Mouse (Mus musculus) G1E-ER4 (cell line): Measurements from ENCODE around the gene Erc2. TPM values are rescaled to one million over a fixed set of nuclear protein-coding genes. Genes with fewer than 3 reads are reported as not detected.

Experiments
- GATA1 ChIP-seq: IDR thresholded peaks from one replicate; pipeline ENCODE4 v1.8.0; 2012; ENCODE audit warnings: low read length, inconsistent platforms
- polyA plus RNA-seq: library from polyadenylated mRNA; stranded (reverse); fragments of >175 nt; gene quantifications from 2 replicates; pipeline ENCODE4 v1.2.3, GENCODE M21; 2012

The Erc2 gene
- polyA plus RNA-seq, 1 experiment = not detected

DNA sequence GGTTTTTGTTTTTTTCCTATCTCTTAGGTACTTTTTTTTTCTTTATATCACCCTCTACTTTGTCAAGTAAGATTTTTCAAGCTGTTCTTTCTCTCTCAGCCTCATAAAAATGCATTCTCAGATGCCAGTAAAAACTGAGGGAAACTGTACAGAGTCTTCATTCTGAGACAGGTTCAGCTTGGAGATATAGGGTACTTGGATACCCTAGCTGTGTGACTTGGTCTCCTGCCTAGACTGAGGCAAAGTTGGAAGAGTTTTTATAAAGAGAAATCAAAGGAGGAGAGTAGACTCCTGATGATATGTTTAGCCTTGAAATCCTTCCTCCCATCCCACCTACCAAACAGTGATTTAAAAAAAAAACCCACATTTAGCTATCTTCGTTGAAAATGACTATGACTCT lies 651.4 kb downstream of the Erc2 start:
- TF ChIP-seq GATA1 = no peak

DNA sequence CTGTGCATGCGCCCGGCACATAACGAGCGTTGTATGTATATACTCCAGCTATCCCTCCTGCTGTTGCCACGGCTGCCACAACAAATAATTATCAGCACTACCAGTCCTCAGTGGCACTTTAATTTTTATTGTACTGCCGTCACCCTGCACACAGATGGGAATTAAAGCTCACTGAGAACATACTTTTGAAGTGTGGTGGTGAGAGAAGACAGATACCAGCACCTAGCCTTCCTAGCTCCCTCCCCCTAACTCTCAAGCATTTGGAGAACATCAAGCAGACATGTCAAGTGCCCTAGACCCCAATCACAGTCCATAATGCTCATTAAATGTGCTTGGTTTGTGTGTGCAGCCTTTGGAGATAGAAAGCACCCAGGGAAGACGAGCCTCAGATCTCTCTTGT lies 652.6 kb downstream of the Erc2 start:
- no peak for TF ChIP-seq GATA1

DNA sequence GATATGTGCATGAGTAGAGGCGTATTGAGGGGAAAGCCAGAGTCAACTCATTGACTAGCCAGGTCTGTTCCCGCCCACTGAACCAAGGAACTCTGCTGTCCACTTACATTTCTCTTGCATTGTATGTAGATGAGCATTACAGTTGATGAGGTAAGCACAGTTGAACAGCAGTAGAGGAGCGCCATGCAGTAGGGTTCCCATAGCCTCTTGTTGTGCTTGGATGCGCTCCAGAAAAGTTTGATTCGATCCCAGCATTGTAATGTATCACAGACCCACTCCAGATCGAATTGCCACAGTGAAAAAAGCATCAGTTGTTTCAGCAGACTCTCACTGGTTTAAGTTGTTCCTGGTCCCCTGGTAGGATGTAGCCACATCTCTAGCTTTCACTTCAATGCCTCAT lies 656.7 kb downstream of the Erc2 start:
- TF ChIP-seq GATA1 = no peak

DNA sequence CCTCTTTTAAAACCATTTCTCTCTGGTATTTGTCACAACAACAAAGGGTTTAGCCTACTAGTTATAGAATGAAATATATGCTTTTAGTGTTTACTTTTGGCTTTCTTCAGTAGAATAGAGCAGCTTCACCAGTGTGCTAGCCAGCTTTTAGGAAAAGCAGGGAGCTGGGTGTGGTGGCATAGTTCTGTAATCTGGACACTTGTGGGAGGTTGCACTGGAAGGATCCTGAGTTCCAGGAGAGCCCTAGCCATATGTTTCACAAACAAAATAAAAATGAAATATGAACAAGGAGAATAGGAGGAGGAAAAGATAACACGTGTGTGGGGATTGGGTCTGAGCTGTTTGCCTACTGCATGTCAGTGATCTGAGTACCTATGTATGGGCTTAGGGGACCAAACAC lies 658.1 kb downstream of the Erc2 start:
- no peak for TF ChIP-seq GATA1

DNA sequence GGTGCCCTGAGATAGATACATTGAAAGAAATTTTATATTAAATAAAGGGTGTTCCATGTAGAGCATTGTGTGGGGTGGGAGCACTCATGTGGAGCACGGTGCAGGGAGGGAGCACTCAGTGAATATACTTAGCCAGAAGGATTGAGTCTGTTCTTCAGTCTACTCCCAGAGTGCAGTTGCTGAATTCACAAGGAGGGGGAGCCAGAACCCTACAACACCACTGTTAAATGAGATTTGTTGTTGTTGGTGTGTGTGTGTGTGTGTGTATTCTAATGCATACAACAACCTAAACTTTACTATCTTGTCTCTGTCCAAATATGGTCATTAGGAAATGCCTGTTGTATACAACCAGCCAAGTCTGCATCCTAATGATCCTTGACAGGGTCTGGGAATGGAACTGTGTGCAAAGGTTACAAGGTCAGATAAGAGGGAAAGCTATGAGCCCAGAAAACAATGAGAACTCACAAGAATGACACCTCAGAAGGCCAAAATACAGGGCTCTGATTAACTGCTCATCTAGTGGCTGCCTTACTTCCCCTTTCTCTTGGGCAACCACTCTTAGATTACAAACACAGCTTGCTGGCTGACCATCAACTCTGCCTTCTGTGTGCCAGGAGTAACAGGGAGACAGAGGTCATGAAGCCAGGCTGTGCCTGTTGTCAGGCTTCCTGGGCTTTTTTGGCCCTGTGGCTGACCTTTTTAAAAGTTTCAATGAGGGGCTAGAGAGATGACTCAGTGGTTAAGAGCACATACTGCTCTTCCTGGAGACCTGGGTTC lies 661.3 kb downstream of the Erc2 start:
- no peak for TF ChIP-seq GATA1

DNA sequence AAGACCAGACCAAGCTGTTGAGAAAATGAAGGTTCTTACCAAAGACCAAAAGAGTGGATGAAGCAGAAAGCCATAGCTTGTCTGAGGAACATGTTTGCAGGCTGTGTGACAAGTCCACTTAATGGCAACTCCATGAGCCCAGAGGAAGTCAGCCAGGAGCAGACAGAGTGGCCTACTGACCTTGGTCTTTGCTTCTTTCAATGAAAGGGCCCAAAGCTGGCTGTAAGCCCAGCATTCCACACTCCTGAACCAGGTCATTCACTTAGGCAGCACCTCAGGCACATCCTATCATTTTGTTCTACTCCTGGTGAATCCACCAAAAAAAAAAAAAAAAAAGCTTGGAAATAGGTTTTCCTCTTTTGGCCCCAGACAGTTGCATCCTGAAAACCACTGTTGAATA lies 664.3 kb downstream of the Erc2 start:
- no peak for TF ChIP-seq GATA1

DNA sequence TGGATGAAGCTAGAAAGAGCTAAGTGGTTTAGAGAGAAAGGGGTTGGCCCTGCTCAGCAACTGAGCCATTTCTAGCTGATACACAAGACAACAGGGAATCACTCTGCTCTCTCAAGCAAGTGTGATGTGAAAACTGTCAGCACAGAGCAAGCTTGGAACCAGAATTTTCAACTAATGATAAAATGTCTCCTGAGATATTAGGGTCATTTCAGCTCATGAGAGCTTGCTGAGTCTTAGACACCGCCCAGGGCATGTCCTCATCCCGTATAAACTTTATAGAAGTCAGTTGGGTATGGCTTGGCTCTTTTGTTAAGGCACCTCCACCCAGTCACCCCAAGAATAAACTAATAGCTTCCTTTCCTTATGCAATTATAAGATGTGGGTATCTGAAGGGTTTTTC lies 666.0 kb downstream of the Erc2 start:
- TF ChIP-seq GATA1 = no peak

DNA sequence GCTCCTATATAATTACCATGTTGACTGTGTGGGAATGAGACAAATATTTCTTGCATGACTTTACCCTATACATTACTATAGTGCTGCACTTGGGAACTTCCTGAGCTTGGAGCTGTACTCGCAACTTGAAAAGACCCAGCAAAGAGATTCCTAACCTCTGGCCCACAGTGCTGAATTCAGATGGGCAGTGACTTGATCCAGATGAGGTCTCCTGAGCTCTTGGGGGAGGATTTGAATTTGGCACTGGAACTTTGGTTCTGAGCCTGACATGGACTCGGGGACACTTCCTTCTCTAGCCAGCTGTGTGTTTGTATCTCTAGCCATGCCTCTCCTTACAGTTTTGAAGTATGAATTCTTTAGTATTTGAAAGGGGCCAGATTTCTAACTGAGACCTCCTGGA lies 666.7 kb downstream of the Erc2 start:
- TF ChIP-seq GATA1 = no peak

DNA sequence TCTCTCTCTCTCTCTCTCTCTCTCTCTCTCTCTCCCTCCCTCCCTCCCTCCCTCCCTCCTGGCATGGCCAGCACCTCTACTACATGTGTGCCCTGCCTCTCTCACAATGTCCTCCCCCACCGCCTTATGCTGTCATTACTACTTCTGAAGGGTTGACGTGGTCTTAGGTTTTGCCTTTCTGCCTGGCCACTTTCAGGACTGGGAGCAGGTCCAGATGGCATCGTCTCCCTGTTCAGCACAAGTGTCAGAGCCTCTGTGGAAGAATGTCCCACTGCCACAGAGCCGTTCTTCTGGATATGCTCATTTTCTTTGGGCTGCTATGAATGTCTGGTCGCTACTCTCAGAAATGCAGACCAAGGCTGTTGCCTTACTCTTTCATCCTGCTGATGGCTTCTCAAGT lies 671.7 kb downstream of the Erc2 start:
- no peak for TF ChIP-seq GATA1

DNA sequence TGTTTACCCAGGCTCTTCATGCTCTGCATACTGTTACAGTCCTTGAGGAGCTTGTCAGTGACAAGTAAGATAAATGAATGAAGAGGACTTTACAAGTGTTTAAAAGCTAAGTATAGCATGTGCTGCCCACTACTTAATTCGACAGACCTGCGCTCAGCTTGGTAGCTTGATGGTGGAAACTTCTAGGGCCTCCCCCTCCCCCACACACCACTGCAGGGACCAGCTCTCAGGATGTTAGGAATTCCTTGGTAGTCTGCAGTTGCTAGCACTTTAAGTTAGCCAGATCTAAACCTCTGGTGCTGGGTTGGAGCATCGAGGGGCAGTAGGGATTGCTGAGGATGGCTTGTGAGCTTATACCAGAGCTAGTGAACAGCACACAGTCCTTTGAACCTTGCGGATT lies 672.9 kb downstream of the Erc2 start:
- TF ChIP-seq GATA1 = no peak

DNA sequence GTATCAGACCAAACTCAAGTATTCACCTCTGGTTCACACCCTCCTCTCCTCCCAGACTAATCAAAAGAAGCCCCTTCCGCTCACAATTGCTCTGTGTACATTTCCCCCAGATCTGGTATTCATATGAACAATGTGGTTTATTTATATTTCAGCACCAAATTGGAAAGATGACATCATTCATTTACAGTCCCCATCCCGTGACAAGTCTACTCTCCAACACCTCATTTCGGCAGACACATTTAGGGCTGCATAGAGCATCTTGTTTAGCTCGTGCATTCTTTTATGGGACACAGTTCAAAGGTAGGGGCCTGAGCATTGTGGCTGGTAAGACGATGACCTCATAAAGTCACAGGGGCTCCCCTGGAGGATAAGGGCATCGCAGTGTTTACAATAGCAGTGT lies 677.9 kb downstream of the Erc2 start:
- TF ChIP-seq GATA1 = no peak

DNA sequence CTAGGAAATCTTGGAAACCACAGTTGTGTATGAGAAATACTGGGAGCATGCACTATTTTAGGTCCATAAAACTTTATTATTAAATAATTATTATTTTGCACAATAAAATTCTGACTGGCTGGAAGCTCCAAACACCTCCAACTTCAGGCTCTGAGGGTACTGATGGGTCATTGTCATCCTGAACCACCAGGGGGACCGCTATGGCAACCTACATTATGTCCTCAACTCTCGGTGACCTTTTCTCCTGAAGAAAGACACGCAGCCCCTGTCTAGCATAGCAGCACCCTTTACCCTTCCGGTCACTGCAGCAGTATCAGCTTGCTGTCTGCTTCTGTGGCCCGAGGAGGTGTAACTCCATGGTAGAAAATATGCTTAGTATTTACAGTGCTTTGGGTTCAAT lies 679.0 kb downstream of the Erc2 start:
- no peak for TF ChIP-seq GATA1

DNA sequence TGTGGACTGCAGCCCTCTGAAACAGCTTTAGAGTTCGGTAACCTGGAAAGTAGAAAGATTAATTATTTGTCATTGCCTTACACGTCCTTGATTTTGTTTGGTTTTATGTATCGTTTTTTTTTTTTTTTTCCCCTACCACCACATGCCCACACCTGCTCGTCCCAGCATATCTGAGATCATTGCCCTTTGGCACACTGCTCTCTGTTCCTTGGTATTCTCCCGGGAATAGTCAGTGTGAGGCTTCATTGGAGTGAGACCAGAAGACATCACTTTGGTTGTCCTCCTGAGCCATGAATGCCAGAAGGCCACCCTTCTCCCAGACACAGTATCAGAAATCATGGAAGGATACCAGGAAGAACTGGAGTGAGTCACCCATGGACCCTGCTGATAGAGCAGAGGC lies 681.9 kb downstream of the Erc2 start:
- no peak for TF ChIP-seq GATA1

DNA sequence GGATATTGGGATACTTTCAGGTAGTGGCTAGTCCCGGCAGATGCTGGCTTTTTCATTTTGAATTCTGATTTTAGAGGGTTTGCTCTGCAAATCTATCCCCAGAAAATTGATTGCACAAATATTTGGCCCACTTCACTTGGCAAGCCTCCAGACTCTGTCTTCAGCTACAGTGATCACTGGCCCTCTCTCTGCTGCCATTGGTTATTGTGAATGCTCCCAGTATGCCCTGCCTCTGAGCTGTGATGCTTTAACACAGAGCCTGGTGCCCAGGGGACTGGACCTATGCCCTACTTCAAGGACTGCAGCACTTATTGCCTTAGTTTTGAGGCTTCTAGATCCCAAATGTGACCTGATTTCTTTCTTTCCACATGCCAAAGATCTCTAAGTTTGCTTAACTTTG lies 686.4 kb downstream of the Erc2 start:
- TF ChIP-seq GATA1 = no peak

DNA sequence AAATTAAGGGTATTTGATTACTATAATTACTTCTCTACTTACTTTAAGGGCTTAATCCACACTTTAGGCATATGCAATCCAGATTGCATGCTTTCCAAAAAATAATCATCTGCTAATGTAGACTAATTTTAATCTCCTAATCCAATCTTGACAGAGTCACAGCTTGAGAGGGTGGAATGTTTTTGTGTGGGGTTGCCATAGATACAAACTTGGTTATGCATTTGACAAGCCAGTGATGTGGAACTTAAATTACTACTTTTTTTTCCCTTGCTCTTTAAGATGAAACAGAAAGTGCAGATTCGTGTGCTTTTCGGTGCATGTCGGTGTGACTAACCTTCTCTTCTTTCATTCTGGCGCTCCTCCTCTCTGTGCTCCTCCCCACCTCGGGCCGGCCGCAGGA lies 694.6 kb downstream of the Erc2 start:
- no peak for TF ChIP-seq GATA1

DNA sequence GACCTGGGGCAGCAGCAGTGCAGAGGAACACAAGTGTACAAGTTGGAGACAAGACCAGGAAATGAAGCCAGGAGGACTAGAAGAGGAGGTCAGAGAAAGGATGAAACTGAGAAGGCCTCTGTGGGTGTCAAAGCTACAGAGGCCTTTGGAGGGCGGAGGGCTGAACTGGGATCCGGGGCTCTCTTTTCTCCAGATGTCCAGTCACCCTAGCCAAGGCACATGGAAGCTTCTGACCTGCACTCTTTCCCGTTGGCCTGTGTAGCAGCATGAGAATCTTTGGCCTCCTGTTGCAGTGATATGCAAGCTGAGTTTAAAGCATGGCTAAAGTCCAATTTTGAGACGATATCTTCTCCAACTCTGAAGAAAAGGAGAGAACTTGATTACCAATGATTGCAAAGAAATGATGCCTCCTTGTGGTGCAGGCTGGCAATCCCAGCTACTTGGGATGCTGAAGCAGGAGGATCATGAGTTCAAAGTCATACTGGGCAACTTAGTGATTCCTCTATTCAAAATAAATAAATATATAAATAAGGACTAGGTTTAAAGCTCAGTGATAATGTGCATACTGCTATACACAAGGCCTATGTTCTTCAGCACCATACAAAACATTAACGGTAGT lies 699.8 kb downstream of the Erc2 start:
- TF ChIP-seq GATA1 = no peak

DNA sequence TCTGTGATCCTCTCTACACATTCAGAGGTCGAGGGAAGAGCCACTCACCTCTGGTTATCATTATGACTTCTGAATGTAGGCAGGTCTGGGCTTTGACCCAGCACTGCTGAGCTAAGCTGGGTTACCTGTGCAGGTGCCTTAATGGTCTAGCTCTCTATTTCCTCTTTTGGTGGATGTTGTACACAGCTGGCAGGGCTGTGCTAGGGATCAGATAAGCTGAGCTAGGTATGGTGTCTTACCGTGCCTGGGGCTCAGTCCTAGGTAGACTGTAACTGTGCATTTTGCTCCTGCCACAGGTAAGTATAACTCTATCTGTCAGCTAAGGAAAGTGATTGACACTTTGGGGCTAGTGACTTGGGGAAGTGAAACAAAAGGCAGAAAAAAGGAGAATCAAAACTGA lies 701.0 kb downstream of the Erc2 start:
- no peak for TF ChIP-seq GATA1
